Mouse (Mus musculus): Measurements from ENCODE around the gene Ascc1. TPM values are rescaled to one million over a fixed set of nuclear protein-coding genes. Genes with fewer than 3 reads are reported as not detected.

The Ascc1 gene
- total RNA-seq, 2 experiments from 2014 or later: 16.2 to 17.4 TPM

DNA sequence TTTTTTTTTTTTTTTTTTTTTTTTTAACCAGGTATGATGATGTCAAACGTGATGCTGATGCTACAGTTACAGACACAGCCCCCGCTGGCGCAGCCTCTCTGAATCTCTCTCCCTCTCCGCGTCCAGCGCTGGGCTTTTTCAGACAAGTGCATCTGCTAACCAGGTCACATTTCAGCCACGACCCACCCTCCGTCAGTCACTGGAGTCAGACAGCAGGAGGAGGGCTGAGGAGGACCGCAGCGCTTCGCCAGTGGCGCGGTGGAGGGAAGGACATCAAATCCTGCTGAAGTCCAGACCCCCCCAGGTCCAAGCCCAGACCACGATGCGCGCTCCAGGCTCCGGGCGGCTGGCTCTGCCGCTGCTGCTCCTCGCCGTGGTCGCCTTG is 103.5 kb downstream of the Ascc1 start, which contains the start of gene Spock2:
Gene Spock2, plus strand, starts transcription at position 74 of the 385 bp plus-strand sequence.
- intact Hi-C loops (cut with DNase I): loop anchor here (5.0 kb wide), 2 partner anchors 79 to 104 kb away; partner anchors contain the start of genes Anapc16 and Ascc1
- peak; percentile 80 to 86 for DNase-seq (ENCODE audit: low spot score in 2 of 2)

DNA sequence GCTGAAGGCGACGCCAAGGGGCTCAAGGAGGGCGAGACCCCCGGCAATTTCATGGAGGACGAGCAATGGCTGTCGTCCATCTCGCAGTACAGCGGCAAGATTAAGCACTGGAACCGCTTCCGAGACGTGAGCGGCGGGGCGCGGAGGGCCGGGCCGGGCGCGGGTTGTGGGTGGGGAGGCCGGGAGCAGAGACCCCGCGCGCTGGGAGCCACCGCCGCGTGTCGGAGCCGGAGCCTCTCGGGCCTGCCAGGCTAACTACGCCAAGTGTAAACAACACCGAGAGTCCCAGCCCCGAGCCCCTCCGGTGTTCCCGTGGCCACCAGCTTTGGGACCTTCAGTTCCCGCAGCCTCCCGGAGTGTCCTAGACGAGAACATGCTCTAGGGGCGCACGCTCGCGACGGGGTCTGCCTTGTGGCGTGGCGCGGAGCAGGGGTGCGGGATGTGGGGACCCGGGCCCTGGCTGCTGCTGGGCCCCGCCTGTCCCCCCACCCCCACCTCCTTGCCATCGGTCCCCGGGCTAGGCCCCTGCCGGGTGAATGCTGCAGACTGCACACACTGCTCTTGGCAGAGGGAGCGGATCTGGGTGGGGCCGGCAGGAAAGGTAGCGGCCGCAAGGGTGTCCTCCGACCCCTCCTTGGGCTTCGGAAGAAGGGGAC is 104.1 kb downstream of the Ascc1 start:
- DNase-seq (ENCODE audit: low spot score in 2 of 2): peak; percentile 60 to 63
- intact Hi-C loops (cut with DNase I): loop anchor here (5.0 kb wide), 2 partner anchors 79 to 104 kb away; partner anchors contain the start of genes Anapc16 and Ascc1

DNA sequence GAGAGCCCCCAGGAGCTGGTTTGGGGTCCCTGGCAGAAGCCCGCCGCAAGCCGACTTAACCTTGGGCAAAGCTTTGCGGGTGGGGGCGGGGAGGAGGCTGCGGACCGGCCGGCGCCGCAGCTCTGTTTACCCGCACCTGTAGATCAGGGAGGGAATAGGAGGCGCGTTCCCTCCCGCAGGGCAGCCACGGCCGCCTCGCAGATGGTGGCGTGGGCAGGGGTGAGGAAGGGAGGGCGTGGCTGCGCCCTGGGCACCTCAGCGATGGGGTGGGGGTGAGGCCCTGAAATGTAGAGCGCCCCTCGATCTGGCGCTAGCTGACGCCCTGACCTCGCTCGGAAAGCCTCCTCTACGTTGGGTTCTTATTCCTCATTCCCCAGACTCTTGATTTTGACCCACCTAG is 104.8 kb downstream of the Ascc1 start:
- intact Hi-C loops (cut with DNase I): loop anchor here (5.0 kb wide), 2 partner anchors 80 to 105 kb away; partner anchors contain the start of genes Anapc16 and Ascc1
- peak in 1 of 2 experiments; percentile 60 for DNase-seq (ENCODE audit: low spot score in 2 of 2)

DNA sequence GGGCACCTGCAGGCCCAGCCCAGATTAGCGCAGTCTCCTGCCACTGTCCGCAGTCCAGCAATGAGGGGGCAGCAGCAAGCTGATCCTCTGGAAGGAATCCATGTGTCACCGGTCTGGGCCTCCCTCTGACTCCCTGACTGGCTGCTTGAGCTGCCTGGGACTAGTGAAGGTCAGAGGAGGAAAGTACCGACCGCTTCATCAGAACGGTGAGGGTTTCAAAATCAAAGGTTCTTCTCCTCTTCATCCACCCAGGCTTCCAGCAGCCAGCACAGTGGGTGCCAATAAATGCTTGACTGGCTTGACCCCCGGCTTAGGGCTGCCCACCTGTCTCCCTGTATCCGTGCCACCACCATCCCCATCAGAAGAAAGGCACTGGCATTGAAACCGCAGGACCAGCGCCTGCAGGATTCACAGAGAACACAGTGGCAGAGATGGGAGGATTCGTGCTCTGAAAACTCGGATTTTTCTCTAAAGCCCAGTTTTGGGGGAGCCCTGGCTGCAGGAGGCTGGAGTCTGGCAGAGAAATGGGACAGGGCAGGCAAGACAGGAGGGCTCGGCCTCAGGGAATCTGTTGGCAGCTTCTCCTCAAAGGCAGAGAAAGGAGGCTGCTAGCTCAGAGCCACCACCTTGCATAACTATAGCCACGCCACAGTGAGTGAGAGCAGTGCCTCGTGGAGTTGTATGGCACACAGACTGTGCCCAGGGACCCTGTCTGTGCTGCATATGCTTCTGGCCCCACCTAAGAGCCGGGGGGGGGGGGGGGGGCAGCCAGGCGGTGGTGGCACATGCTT is 105.9 kb downstream of the Ascc1 start:
- intact Hi-C loops (cut with DNase I): loop anchor here (5.0 kb wide), 2 partner anchors 81 to 106 kb away; partner anchors contain the start of genes Anapc16 and Ascc1

DNA sequence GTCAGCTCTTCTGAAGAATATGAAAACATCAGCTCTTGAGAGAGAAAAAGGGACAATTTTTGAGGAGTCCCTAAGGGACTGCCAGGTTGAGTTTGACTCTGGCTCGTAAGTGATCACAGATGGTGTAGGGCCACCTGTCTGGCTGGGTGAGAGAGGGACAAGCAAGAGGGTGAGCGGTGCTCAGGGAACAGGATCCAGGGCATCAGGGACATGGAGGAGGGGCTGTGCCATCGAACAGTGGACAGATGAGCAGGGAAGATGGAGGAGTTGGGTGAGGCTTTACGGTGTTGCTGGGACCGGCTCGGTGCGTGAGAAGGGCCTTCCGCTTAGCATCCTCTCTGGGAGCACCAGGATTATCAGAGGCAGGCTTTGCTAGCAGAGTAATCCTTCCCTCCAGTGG is 106.7 kb downstream of the Ascc1 start:
- DNase-seq (ENCODE audit: low spot score in 2 of 2): no peak
- intact Hi-C loops (cut with DNase I): loop anchor here (5.0 kb wide), 2 partner anchors 82 to 107 kb away; partner anchors contain the start of genes Anapc16 and Ascc1

More for the DNA sequence above, 105.9 kb downstream of the Ascc1 start:
- peak in 1 of 2 experiments; percentile 34 for DNase-seq (ENCODE audit: low spot score in 2 of 2)

DNA sequence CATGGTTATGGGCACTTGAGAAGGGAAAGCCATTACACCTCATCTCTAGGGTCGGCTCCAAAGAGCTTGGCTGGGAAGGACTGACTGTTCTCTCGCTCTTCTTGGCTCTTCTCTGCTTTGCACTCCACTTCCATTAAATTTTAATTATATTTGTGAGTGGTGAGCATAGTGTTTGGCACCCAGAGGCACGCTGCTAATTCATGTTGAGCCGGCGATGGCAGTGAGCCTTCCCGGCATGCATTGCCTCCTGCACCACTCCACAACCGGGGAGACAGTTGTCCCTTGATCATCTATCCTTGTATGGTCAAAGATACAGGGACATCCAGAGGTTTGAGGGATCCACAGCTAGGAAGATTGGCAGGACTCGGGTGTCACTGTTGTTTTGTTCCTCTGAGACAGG is 107.4 kb downstream of the Ascc1 start:
- intact Hi-C loops (cut with DNase I): loop anchor here (5.0 to 10.0 kb wide), 3 partner anchors 83 to 215 kb away; partner anchors contain the start of genes Anapc16 and Ascc1
- DNase-seq (ENCODE audit: low spot score in 2 of 2): no peak

DNA sequence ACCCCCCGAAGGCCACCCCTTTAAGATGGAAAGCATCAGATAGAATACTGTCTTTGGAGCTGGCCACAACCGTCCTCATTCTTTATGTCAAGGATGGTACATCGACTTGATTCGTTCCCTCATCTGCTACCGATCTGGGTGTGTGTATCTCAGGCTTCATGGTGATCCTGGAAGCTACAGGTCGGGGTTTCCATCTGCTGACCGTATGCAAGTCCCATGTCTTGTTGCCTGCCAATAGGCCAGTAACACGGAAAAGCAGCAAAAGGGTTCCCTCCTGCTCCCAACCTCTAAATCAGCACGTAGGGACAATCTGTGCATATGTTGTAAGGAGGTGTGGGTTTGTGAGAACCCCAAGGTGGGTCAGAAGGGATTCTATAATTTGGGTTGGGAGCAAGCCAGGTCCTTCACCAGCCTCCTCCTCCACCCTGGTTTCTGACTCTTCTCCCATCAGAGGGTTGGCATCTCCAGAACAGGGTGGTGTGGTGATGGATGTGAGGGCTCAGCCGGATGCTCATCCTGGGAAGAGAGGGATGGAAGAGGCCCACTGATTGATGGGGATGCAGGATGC is 108.4 kb downstream of the Ascc1 start:
- DNase-seq (ENCODE audit: low spot score in 2 of 2): no peak
- intact Hi-C loops (cut with DNase I): loop anchor here (10.0 kb wide), 1 partner anchor 216 kb away; no protein-coding TSS in a partner anchor

DNA sequence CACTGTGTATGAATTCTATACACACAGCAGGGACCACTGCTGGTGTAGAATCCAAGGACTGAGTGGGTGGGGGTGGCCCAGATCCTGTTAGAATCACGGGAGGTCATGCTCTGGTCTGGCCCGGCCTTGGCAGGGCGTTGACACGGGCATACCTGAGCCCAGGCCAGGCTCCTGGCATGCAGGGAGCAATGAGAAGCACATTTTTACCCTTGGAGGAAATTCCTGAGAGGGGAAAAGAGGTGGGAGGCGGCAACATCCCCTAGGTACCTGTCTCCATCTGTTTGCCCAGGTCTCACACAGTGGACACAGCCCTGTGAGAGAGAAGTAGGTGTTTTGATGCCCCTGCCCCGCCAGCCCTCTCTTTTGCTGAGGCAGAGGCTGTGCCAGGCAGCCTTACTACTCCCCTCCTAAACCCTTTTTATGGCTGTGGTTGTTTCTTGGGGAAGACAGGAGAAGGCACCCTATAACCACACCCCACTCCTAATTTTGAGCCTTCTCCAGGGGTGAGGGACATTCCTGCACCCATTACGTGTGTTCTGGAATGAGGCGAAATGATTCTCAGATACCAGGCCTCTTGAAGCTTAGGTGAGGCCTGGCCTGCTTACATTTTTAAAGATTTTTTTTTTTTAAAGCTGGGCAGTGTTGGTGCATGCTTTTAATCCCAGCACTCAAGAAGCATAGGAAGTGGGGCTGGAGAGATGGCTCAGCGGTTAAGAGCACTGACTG is 111.5 kb downstream of the Ascc1 start:
- intact Hi-C loops (cut with DNase I): loop anchor here (10.0 kb wide), 1 partner anchor 219 kb away; no protein-coding TSS in a partner anchor
- DNase-seq (ENCODE audit: low spot score in 2 of 2): no peak

DNA sequence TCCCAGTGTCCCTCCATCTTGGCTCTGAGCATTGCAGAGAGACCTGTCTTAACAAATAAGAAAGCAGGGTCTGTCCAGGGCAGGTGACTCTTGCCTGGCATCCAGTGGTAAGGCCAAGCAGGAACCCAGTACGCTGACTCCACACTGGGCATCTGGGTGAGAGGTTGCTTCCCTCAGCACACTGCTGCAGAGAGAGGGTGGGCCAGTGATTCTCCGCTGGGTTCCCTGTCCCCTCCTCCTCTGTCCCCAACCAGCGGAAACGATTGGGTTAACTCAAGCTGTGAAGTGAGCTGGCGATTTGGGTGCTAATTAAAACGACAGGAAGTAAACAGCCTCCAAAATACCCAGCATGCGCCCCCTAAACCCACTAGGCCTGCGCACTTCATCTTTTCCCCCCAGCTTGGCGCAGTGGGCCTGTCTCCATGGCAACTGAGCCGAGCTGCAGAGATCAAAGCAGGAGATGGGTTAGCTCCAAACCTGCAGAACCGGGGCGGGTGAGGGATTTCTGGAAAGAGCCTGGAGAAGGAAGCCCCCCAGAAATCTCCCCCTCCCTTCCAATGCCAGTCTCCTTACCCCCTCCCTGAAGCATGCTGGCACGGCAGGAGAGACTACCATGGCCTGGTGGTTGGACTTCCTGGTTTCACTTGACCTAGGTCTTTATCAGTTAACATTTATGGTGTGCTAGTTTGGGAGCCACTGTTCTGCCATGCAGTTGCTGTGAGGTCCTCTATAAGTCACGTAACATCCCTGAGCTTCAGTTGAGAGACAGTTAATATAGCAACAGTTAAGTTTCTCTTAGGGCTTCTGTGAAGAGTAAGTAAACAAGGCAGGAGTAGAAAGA is 113.0 kb downstream of the Ascc1 start:
- DNase-seq (ENCODE audit: low spot score in 2 of 2): peak; percentile 80 to 84
- intact Hi-C loops (cut with DNase I): loop anchor here (10.0 kb wide), 1 partner anchor 221 kb away; no protein-coding TSS in a partner anchor

DNA sequence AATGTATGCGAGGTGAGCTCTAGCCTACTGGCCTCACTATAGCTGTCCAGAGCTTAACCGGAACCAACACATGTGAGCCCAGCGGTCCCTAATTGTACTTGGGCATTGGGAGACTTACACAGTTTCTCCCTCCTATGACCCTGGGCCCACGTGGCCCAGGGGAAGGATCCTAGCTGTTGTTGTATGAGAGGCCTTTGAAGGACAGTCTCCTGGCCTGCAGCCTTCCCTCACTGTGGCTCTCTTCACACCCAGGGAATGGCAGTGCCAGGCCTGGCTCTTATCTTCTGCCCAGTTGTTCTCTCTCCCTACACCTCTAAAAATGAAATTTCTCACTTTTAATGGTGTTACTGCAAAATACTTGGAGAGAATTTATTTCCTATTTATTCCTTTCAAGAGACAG is 114.4 kb downstream of the Ascc1 start:
- DNase-seq (ENCODE audit: low spot score in 2 of 2): no peak
- intact Hi-C loops (cut with DNase I): loop anchor here (10.0 kb wide), 1 partner anchor 222 kb away; no protein-coding TSS in a partner anchor

DNA sequence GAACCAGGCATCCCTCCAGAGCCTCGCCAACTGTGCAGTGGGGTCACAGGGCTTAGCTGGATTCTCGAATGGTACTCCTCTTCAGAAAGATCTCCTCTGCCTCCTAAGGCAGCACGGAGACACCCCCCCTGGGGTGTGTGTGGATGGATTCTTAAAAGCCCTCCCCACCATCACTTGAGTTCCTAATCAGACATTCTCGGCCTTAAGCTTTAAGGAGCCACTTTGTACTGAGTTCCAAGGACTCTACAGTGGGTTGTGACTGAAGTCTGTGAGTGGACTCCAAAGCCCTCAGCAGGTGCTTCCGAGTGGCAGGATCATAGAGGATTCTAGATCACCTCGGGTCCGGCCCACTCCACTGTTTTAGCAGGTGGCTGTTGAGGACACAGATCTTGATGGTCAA is 115.9 kb downstream of the Ascc1 start:
- intact Hi-C loops (cut with DNase I): loop anchor here (10.0 kb wide), 1 partner anchor 224 kb away; no protein-coding TSS in a partner anchor
- no peak for DNase-seq (ENCODE audit: low spot score in 2 of 2)

DNA sequence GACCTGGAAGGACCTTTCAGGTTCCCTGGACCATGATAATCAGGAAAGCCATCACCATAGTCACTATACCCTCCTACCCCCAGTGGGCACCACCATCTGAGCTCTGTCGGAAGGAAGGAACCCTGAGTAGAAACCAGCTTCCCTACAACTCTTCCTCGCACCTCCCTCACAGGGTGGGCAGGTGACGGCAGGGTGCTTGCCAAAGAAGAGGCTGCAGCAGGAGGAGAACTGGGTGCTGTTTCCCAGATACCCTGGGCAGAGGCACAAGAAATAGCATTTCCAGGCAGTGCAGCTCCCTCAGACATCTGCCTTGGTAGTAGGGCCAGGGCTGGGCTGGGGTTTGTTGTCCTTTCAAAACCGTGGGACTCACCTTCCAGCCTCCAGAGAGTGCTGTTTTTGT is 118.0 kb downstream of the Ascc1 start:
- peak; percentile 61 to 83 for DNase-seq (ENCODE audit: low spot score in 2 of 2)
- intact Hi-C loops (cut with DNase I): no loop called here

DNA sequence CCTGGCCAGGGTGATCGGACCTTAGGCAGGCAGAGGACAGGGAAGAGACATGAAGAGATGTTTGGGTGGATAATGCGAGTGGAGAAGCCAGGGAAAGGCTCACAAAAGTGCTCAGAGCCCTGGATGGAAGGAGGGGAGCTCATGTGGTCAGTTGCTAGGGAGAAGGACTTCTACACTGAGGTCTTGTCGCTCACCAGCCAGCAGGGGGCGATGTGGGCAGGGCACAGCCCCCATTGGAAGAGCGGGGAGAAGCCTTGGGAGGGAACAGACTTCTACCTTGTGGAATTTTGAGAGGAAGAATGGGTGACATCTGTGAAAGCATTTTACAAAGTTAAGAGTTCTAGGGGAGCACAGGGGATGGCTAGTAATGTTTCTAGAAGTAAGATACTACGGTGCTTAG is 121.5 kb downstream of the Ascc1 start:
- intact Hi-C loops (cut with DNase I): no loop called here
- no peak for DNase-seq (ENCODE audit: low spot score in 2 of 2)

DNA sequence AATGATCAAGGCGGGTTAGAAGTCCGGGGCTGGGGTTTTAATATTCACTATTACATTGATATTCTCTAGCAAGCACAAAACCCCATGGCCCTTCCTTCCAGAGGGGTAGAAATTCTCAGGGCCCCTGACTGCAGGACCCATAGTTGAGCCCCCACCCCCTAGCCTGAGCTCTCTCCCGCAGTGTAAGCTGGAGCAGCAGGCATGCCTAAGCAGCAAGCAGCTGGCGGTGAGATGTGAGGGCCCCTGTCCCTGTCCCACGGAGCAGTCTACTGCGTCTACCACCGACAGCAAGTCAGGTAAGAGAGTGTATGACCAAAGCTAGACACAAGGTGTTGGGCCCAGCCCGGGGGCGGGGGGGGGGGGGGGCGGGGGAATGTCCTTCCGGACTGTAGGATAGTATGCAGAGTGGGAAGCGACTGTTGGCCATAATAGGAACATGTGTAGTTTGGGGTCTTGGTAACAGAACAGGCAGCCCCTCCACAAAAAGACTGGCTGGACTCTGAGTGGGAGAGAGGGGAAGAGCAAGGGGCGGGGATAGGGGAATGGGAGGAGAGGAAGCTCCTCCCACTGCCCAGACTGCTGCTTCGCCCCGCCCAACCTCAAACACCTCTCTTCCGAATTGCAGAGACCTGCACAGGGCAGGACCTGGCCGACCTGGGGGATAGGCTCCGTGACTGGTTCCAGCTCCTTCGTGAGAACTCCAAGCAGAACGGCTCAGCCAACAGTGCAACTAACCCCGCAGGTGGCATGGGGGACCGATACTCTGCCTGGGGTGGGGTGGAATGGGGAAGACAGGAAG is 123.1 kb downstream of the Ascc1 start:
- DNase-seq (ENCODE audit: low spot score in 2 of 2): no peak

DNA sequence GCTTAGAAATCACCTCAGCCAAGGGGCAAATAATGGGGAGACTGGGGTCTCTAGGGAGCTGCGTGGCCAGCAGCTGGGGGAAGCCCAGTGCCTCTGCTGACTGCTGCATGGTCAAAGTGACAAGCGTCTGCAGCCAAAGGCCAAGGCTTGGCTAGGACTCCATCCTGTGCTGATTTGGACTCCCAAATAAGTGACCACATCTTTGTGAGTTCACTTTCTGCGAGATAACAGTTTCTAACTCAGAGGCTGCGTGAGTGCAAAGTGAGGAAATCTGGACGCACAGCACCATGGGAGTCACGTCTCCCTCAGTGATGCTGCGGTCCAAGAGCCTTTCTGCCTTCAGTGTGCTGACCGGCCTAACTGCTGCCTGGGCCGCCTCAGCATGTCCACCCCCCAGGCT is 125.7 kb downstream of the Ascc1 start:
- intact Hi-C loops (cut with DNase I): no loop called here
- DNase-seq (ENCODE audit: low spot score in 2 of 2): no peak

More for the DNA sequence above, 123.1 kb downstream of the Ascc1 start:
- intact Hi-C loops (cut with DNase I): no loop called here

DNA sequence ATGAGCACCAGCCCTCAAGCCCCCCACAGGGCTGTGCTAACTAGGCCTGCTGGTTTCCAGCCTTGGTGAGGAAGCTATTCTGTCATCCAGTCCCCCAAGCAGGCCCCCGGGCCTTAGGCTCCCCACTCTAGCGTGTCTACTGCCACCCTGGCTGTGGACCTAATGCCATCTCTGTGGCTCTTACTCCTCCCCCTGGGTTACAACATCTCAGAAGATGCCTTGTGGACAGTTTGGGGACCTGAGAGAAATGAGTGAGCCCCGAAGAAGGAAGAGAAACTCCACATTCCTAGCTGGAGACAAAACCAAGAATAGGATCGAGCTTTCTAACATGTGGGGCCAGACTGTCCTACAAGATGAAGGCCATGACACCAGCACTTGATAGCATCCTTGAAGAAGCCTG is 127.9 kb downstream of the Ascc1 start:
- intact Hi-C loops (cut with DNase I): no loop called here
- no peak for DNase-seq (ENCODE audit: low spot score in 2 of 2)

DNA sequence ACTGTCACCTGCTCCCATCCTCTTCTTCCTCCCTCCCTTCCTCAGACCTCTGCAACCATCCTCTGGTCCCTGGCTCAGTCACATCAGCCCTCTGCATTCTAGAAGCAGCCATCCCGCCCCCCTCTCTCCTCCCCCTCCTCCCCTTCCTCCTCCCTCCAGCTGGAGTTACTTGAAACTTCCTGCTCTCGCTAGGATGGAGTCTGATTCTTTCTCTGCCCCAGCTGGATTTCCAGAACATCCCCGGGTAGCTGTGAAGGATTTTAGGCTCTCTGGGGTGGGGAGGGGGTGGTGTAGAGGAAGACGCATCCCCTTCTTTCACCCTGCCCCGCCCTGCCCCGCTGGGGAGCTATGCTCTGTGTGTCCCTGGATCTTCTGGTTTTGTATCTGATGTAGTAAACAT is 130.9 kb downstream of the Ascc1 start:
- intact Hi-C loops (cut with DNase I): no loop called here

More for the DNA sequence above, 130.9 kb downstream of the Ascc1 start:
- no peak for DNase-seq (ENCODE audit: low spot score in 2 of 2)

All from left cerebral cortex, postnatal 36 days (tissue).